Mouse (Mus musculus) cerebellum, adult 11 months (tissue): ENCODE measurements around the gene Col6a3.

Experiments
- DNase-seq: peaks from one replicate; pipeline ENCODE4 v3.0.0; 2022

Col6a3 gene

GRCm38 (mm10) chr1:90720610-90721241, 123.0 kb downstream of the Col6a3 start:
- no peak for DNase-seq

GRCm38 (mm10) chr1:90718826-90719550, 124.8 kb downstream of the Col6a3 start:
- DNase-seq: no peak

- no peak for DNase-seq
Measured at GRCm38 (mm10) chr1:90716258-90716657, 127.5 kb downstream of the Col6a3 start.
